Mouse (Mus musculus) layer of hippocampus, adult 9-11 months (tissue): ENCODE data around the gene Cfhr1.

Experiments
- DNase-seq: peaks from one replicate; pipeline ENCODE4 v3.0.0; 2022

Gene Cfhr1

GRCm38 (mm10) chr1:139560024-139560423, at the start of gene Cfhr1:
Gene Cfhr1 (minus strand): TSS chr1:139560272.
- no peak for DNase-seq

- DNase-seq: no peak
Observed at GRCm38 (mm10) chr1:139551311-139551710, 8.8 kb downstream of the Cfhr1 start.

- no peak for DNase-seq
Observed at GRCm38 (mm10) chr1:139548536-139548935, 11.5 kb downstream of the Cfhr1 start.

GRCm38 (mm10) chr1:139514556-139514955, 45.5 kb downstream of the Cfhr1 start:
- DNase-seq: no peak

GRCm38 (mm10) chr1:139501258-139501752, 58.8 kb downstream of the Cfhr1 start, which contains the start of gene F13b:
Gene F13b (plus strand): TSS chr1:139501702.
- DNase-seq: no peak

GRCm38 (mm10) chr1:139499751-139500150, 60.3 kb downstream of the Cfhr1 start:
- DNase-seq: no peak
